Mouse (Mus musculus) neural tube, embryonic 14.5 days (tissue): ENCODE data around the gene N4bp2. TPM values are rescaled to one million over a fixed set of nuclear protein-coding genes. Genes with fewer than 3 reads are reported as not detected.

Experiments used
- ATAC-seq: fragments of 200-750 bp; cut with Nextera tagmentation; 2 replicates; pipeline ENCODE4 v1.8.0; 2017; ENCODE audit warnings: low read depth, mild to moderate bottlenecking, moderate TSS enrichment, moderate library complexity
- H3K27ac ChIP-seq: fragments of 300-500 bp; sonication (generic); 2 replicates; pipeline ENCODE4 v1.5.1; 2014; ENCODE audit warnings: low read depth, mild to moderate bottlenecking, control low read depth, low read length, moderate library complexity, mixed read lengths
- H3K27me3 ChIP-seq: fragments of 300-500 bp; sonication (generic); 2 replicates; pipeline ENCODE4 v1.6.1; 2014; ENCODE audit warnings: low read length; ENCODE audit not compliant: control insufficient read depth, insufficient read depth
- H3K36me3 ChIP-seq: fragments of 300-500 bp; sonication (generic); 2 replicates; pipeline ENCODE4 v1.6.1; 2014; ENCODE audit warnings: low read length, mixed read lengths; ENCODE audit not compliant: control insufficient read depth, insufficient read depth
- H3K4me1 ChIP-seq: fragments of 300-500 bp; sonication (generic); 2 replicates; pipeline ENCODE4 v1.6.1; 2014; ENCODE audit warnings: low read length; ENCODE audit not compliant: control insufficient read depth, insufficient read depth
- H3K4me2 ChIP-seq: fragments of 300-500 bp; sonication (generic); 2 replicates; pipeline ENCODE4 v1.6.1; 2014; ENCODE audit warnings: mild to moderate bottlenecking, low read depth, low read length, control low read depth
- H3K4me3 ChIP-seq: fragments of 300-500 bp; sonication (generic); 2 replicates; pipeline ENCODE4 v1.5.1; 2014; ENCODE audit warnings: low read depth, low read length, control low read depth, mixed read lengths
- H3K9ac ChIP-seq: fragments of 300-500 bp; sonication (generic); replicated peaks from 2 replicates; pipeline ENCODE4 v1.6.1; 2014; ENCODE audit warnings: low read depth, mild to moderate bottlenecking, control low read depth, low read length, mixed read lengths
- H3K9me3 ChIP-seq: fragments of 300-500 bp; sonication (generic); 2 replicates; pipeline ENCODE4 v1.6.1; 2016; ENCODE audit warnings: low read length; ENCODE audit not compliant: control insufficient read depth
- WGBS: fragments of 180-500 bp; shearing (Covaris S2); extraction: QIAGEN DNeasy Blood & Tissue Kit; methylation state at CpG from one replicate; pipeline ENCODE4 v1.1.7; 2014; 5-methylcytosine and 5-hydroxymethylcytosine counted together
- polyA plus RNA-seq: library from polyadenylated mRNA; unstranded; fragments of >200 nt; fragmentation: Nextera tagmentation; extraction: Ambion mirVana; gene quantifications from 2 replicates; pipeline ENCODE4 v1.2.1, GENCODE M21; 2014

The N4bp2 gene
- polyA plus RNA-seq, 1 experiment from 2014 or later = 29.0 TPM

DNA sequence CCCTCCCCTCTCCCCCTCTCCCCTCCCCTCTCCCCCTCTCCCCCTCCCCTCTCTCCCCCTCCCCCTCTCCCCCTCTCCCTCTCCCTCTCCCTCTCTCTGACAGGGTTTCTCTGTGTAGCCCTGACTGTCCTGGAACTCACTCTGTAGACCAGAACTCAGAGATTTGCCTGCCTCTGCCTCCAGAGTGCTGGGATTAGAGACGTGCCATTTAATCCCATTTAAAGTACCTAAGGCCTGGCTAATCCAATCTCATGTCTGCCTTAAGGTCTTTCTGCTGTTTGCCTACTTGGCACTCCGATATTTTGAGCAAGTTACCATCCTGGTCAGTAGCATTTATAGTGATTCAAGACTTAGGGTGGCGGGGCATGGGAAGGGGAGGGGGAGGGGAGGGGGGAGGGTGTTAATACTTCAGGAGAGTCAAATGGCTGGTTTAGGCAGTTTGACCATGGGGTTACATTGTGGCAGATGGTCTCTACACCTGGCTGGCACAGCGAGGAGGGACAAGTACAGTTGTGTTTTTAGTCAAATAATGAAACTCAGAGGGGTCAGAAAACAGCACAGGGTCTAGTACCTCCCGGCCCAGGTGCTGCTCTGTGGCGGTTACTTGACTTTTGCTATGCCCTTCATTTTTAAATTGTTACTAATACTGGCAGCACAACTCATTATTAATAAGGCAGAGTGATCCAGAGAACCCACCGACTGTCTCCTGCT lies 99.1 kb downstream of the N4bp2 start:
- Histone ChIP-seq H3K4me1 (no peaks in the 10 kb centered on the region), H3K9ac (no peak overlapping the region), H3K4me2 (no peak overlapping the region), H3K27me3 (no peaks in the 10 kb centered on the region), H3K27ac (no peak overlapping the region), H3K4me3 (no peak overlapping the region), H3K36me3 (no peaks in the 10 kb centered on the region), H3K9me3 (no peaks in the 10 kb centered on the region)
- ATAC-seq = no peak
- WGBS = 91% methylated on average over 7 of the region's 7 CpGs

DNA sequence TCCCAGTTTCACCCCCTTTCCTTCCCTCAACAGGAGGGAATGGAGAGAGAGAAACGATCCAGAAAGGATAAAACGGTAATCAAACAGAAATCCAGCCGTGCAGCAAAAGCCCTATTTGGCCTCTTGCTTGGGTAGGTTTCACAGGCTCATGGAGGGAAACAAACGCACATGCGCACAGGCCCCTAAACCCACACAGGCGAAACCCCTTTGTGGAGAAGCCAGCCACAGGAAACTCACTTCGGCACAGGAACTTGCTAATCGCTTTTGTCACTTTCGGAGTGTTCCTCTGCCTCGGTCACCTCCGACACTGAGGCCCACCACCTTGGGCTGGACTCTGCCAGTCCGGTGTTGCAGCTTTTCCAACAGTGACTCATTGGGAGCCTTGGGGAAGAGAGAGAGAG lies 100.0 kb downstream of the N4bp2 start:
- no peak for ATAC-seq
- no peaks in the 10 kb centered on the region for H3K27me3 ChIP-seq
- no peak overlapping the region for H3K4me3 ChIP-seq

DNA sequence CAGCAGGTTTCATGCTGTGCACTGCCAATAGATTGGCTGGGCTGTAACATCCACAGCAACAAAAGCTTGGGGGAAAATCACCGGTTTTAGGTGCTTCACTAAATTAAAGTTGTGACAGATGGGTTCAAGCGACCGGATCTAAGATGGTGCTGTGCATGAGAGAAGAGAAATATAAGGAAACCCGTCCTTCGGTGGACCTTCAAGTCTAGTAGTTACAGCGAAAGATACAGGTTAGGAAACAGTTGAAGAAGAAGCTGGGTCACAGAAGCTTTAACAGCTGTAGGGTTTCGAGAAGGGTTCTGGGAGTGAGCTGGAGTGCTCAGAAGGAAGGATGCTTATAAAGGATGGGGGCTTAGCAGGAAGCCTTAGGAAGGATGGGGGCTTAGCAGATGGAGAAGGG lies 101.2 kb downstream of the N4bp2 start:
- WGBS = 86% methylated on average over 7 of the region's 7 CpGs
- no peak overlapping the region for H3K9ac ChIP-seq
- H3K27ac ChIP-seq = no peak overlapping the region
- no peak overlapping the region for H3K4me2 ChIP-seq
- H3K27me3 ChIP-seq = no peaks in the 10 kb centered on the region
- no peak for ATAC-seq
- H3K4me1 ChIP-seq = no peaks in the 10 kb centered on the region
- H3K4me3 ChIP-seq = no peak overlapping the region
- no peaks in the 10 kb centered on the region for H3K36me3 ChIP-seq
- no peaks in the 10 kb centered on the region for H3K9me3 ChIP-seq

More for the DNA sequence above, 100.0 kb downstream of the N4bp2 start:
- no peak overlapping the region for H3K4me2 ChIP-seq
- H3K9ac ChIP-seq = no peak overlapping the region
- H3K27ac ChIP-seq = no peak overlapping the region
- no peaks in the 10 kb centered on the region for H3K9me3 ChIP-seq
- H3K4me1 ChIP-seq = no peaks in the 10 kb centered on the region
- H3K36me3 ChIP-seq = no peaks in the 10 kb centered on the region
- 87% methylated on average over 12 of the region's 12 CpGs for WGBS

DNA sequence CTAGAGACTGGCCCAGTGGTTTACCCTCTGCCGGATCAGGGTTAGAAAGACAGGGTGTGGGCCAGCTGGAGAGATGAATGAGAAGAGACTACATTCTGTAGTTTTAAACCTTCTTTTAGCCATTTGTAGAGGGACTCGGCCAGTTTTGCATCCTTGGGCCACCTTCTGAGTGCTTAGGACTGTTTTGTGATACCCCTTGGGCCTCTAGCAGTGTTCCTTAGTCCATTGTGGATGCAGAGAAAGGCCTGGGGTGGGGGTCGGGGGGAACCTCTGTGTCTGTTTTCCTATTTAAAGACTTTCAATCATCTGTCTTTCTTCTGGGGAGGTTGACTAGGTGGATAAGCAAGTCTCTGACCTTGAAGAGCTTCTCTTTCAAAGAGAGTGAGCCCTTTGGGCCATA lies 101.6 kb downstream of the N4bp2 start:
- no peaks in the 10 kb centered on the region for H3K9me3 ChIP-seq
- no peak overlapping the region for H3K4me3 ChIP-seq
- H3K27me3 ChIP-seq = no peaks in the 10 kb centered on the region
- no peak overlapping the region for H3K27ac ChIP-seq
- no peak for ATAC-seq
- no peak overlapping the region for H3K9ac ChIP-seq
- H3K4me2 ChIP-seq = no peak overlapping the region
- WGBS = 76% methylated on average over 3 of the region's 3 CpGs
- H3K36me3 ChIP-seq = no peaks in the 10 kb centered on the region
- H3K4me1 ChIP-seq = no peaks in the 10 kb centered on the region

DNA sequence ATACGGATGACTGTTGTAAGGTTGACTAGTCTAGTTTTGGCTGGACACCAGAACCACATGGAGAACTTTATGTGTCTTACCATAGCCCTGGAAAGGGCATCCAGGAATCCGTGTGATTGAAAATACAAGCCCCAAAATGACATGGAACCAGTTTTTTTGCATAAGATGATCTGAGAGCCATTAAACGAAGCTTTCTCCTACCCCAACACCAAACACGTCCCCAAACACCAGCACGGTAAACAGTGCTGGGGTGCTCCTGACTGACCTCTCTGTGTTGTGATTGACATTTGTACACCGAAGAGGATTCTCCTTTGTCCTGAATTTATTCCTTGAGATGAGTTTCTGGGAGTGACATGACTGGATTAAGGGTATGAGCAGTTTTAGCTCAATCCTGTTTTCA lies 103.3 kb downstream of the N4bp2 start:
- H3K4me2 ChIP-seq = no peak overlapping the region
- no peak overlapping the region for H3K9ac ChIP-seq
- no peak overlapping the region for H3K27ac ChIP-seq
- 91% methylated on average over 6 of the region's 6 CpGs for WGBS
- no peaks in the 10 kb centered on the region for H3K4me1 ChIP-seq
- no peaks in the 10 kb centered on the region for H3K9me3 ChIP-seq
- ATAC-seq = no peak
- H3K36me3 ChIP-seq = no peaks in the 10 kb centered on the region
- H3K4me3 ChIP-seq = no peak overlapping the region
- no peaks in the 10 kb centered on the region for H3K27me3 ChIP-seq

DNA sequence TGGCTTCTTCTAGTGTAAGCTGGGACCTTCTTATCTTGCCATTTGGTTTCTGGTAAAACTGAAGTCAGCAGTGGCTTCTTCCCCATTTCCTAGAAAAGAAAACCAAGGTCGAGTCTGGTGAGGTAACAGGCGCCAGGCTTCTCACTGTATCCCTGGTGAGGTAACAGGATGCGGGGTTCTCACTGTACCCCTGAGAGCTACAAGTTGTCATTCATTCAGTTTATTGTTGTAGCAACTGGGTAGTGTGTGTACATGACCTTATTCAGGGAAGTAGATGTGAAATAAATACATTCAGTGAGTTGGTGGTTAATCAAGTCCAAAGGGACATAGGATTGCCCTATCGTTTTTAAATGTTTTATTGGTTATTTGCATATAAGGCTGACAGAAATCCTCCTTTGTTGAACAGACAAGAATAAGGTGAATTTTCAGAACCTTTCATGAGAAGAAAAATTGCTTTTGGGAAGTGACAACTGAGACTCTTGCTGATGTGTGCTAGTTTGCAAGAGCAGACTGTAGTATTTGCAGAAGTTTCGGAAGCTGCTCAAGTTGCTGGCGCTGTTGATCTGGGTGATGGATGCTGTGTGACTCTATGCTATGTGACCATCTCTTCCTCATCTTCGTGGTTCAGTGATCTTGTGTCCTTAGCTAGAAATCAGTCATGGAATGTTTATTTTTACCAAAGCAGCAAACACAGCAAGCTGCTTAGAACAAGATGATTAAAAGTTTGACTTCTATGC lies 104.2 kb downstream of the N4bp2 start:
- 86% methylated on average over 7 of the region's 7 CpGs for WGBS
- Histone ChIP-seq H3K4me3 (no peak overlapping the region), H3K4me1 (no peaks in the 10 kb centered on the region), H3K4me2 (no peak overlapping the region), H3K9ac (no peak overlapping the region), H3K36me3 (no peaks in the 10 kb centered on the region), H3K27me3 (no peaks in the 10 kb centered on the region), H3K27ac (no peak overlapping the region), H3K9me3 (no peaks in the 10 kb centered on the region)
- no peak for ATAC-seq

DNA sequence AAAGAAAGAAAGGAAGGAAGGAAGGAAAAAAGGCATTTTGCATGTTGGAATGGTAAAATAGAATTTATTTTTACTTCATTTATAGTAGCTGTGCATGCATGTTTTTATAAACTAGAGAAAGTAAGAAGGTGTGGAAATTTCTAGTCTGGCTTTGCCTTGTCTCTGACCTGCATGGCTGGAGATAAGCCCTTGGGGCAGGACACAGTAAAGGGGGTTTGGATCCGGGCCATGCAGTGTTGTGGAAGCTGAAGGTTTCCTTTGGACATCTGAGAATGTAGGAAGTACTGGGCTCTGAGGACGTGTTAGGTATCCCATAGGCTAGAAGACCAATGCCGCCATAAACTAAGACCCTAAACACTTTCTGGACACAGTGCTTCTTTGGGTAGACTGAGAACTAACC lies 105.1 kb downstream of the N4bp2 start:
- ATAC-seq = no peak
- H3K27me3 ChIP-seq = no peaks in the 10 kb centered on the region

DNA sequence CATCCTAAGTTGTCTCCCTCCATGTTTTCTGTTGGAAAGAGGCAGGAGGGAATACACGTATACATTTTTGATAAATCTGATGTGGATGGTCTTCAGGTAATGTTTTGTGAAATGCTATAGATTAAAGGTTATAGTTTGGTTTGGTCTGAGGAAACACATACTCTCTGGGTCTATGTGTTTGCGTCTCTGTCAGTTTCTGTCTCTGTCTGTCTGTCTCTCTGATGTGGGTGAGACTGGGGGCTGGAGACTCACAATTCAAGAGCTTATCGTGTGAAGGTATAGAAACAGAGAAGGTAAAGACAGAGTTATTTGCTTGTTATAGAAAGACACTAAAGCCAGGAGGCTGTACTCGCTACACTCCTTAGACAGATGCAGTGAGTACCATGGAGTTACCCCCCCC lies 106.3 kb downstream of the N4bp2 start:
- Histone ChIP-seq H3K9me3 (no peaks in the 10 kb centered on the region), H3K4me3 (no peak overlapping the region), H3K27ac (no peak overlapping the region), H3K36me3 (no peaks in the 10 kb centered on the region), H3K4me1 (no peaks in the 10 kb centered on the region), H3K9ac (no peak overlapping the region), H3K27me3 (no peaks in the 10 kb centered on the region), H3K4me2 (no peak overlapping the region)
- WGBS = 91% methylated on average over 4 of the region's 4 CpGs
- ATAC-seq = no peak

More for the DNA sequence above, 105.1 kb downstream of the N4bp2 start:
- Histone ChIP-seq H3K9me3 (no peaks in the 10 kb centered on the region), H3K4me1 (no peaks in the 10 kb centered on the region), H3K4me3 (no peak overlapping the region), H3K4me2 (no peak overlapping the region), H3K36me3 (no peaks in the 10 kb centered on the region), H3K27ac (no peak overlapping the region), H3K9ac (no peak overlapping the region)
- 73% methylated on average over 3 of the region's 3 CpGs for WGBS

DNA sequence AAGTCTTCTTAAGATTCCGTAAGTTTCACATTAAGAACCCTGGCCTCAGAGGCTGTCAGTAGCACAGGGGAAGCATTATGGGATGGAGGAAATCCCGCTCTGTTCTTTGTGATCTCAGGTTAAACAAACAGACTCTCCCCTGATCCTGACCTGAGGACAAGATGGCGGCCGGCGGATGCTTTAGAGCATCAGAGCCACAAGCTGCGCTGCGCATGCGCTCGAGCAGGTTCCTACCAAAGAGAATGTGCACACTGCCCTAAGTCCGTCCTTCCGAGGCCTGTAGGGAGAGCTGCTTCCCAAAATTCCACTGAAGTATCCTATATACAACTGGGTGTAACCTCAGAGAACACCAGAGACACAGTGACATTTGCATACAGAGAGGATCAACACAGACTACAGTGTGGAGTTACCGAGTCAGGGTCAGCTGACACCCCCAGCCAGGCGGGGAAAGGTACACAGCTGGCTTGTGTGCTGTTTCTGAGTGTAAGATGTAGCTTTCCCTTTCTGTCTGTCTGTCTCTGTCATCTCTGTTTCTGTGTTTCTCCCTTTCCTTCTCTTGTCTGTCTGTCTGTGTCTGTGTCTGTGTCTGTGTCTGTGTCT lies 108.1 kb downstream of the N4bp2 start:
- Histone ChIP-seq H3K36me3 (no peaks in the 10 kb centered on the region), H3K4me2 (no peak overlapping the region), H3K27ac (no peak overlapping the region), H3K9ac (no peak overlapping the region), H3K4me1 (no peaks in the 10 kb centered on the region), H3K9me3 (no peaks in the 10 kb centered on the region), H3K27me3 (no peaks in the 10 kb centered on the region), H3K4me3 (no peak overlapping the region)
- 92% methylated on average over 13 of the region's 13 CpGs for WGBS
- no peak for ATAC-seq
